Mouse (Mus musculus): ENCODE data around the gene Xrn1.
"Not testable (repeated sequence)": the region's sequence is repeated elsewhere in the genome, so short reads cannot be mapped to it uniquely, and the experiment has no call there.

Xrn1 gene

DNA sequence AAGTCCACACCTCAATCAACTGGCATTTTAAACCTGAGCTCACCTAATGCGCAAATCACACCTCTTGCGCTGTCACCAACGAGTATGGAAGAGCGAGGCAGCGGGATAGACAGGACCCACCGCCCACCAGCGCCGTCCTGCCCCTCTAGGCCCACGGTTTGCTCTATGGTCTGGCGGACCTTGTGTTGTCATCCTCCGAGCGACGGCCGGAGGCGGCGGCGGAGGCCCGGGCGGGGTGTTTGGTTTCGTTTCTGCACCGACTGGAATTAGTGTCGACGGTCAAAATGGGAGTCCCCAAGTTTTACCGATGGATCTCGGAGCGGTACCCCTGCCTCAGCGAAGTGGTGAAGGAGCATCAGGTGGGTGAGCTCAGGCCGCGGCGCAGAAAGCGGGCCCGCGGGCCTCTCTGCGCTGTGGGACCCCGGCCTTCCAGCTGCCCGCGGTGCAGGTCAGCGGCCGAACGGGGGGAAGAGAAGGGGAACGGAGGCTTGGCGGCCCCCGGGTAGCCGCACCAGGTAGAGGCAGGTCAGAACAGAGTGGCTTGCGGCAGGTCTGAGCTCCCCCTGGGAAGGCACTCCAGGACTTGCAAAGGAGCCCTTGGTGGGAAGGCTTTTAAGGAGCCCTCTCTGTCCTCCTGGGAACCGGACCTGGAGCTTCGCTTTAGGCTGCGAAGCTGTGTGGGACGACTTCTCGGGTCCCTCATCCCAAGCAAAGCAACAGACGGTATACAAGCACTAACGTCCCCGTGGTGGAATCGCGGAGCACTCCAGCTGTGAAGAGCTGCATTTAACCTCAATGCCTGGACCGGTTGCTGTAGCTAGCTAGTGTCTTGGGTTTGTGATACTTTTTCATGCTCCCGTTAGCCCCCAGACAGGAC lies at the start of gene Xrn1:
Xrn1 (plus strand) TSS at position 176 of the 877 bp plus-strand sequence.
- peak; percentile 96 for DNase-seq

GRCm38 (mm10) chr9:95932855-95933254 lies 21.7 kb upstream of the Xrn1 start:
- DNase-seq: no peak

- peak; percentile 11 for DNase-seq
These were observed 902 bp upstream of the Xrn1 start for GRCm38 (mm10) chr9:95953658-95954057.

GRCm38 (mm10) chr9:95954226-95954584 lies 355 bp upstream of the Xrn1 start:
- no peak for DNase-seq

DNA sequence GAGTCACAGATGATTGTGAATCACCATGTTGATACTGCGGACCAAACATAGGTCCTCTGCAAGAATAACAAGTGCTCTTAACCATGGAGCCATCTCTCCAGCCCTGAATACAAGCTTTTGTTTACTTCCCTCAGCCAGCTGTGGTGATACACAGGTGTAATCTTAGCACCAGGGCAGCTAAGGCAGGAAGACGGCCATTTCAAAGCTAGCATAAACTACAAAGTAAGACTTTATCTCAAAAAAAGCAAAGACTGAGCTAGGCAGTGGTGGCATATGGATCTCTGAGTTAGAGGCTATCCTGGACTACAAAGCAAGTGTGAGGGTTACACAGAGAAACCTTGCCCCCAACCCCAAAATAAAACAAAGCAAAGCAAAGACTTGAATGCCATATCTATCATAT lies 3.1 kb downstream of the Xrn1 start:
- DNase-seq: no peak

- no peak for DNase-seq
These were observed 3.6 kb downstream of the Xrn1 start for GRCm38 (mm10) chr9:95958041-95958730.

- not testable (repeated sequence) for DNase-seq
These were observed 4.2 kb downstream of the Xrn1 start for GRCm38 (mm10) chr9:95958731-95959105.

DNA sequence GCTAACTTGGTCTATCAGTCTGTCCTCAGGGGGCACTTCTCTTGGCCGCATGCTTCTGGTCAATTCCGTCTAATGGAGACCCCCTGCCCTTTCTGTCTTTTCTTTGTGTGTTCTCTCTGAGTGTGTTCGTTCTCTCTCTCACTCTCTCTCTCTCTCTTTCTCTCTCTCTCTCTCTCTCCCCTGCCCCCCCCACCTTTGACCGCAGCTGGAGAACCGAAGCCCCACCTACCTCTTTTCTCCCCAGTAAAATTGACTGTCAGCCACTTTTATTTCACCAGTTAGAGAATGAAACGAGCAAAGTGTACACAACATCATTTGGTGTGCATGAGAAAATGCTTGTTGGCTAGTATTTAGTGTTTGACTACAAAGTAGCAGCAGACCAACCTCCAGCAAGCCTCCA lies 4.7 kb downstream of the Xrn1 start:
- DNase-seq: no peak

GRCm38 (mm10) chr9:95959732-95960428 lies 5.3 kb downstream of the Xrn1 start:
- DNase-seq: no peak

DNA sequence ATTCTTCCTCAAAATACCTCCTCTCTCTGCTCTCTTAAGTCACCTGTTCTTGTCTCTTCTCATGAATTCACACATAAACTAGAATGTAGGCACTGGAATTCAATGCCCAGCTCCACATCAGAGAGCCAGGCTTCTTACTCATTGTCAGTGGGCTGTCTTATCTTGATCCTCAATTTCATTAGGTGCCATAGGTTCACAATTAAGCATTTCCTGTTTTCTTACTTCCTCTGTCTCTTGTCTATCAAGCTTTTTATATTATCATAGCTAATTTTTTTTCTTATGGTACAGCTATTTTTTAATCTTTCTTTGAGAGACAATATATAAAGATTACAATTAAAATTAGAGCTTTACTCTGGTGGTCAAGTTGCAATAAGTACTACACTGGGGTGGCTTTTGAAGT lies 6.5 kb downstream of the Xrn1 start:
- DNase-seq: no peak

DNA sequence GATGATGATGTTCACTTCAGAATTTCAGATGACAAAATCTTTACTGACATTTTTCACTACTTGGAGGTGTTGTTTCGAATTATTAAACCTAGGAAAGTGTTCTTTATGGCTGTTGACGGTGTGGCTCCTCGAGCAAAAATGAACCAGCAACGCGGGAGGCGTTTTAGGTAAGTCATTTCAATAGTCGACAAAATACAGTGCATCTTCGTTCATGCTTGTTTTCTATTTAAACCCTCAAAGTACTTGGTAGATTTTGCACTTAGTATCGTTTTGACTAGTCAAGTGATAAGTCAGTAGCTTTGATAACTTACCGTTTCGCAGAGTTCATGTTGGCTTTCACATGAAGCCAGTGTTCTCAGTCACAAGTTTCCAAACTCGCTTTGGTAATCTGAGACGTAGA lies 9.5 kb downstream of the Xrn1 start:
- DNase-seq: no peak

DNA sequence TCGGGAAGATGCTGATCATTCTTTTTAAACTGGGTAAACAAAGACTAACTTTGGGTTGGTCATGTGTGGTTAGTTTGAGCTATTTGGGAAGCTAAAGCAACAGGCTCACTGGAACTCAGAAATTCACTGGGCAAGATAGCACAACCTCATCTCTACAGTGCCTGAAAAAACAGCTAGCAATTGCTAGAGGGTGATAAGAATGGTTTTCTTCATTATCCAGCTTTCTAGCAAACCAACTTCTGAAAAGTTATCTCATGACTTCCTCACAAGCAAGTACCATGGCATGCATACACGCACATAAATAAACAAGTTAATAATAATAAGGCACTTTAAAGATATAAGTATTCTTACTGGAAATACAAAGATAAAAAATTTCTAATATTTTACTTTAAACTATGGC lies 23.7 kb downstream of the Xrn1 start:
- DNase-seq: no peak

DNA sequence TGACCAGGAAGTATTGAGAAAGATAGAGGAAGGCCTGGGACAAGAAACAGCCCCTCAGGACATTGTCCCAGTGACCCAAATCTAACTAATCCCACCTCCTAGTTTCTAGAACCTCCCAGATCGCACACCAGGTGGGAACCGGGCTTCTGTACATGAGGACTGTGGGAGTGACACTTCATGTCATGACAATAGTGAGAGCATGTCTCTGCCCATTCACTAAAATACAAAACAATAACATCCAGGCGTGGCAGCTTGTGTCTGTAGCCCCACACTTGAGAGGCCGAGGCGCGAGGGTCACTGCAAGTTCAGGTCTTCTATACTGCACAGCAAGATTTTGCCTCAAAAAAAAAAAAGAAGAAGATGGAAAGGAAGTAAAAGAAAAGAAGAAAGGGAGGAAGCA lies 25.3 kb downstream of the Xrn1 start:
- DNase-seq: no peak

GRCm38 (mm10) chr9:95992255-95992654 lies 37.7 kb downstream of the Xrn1 start:
- no peak for DNase-seq

- DNase-seq: no peak
These were observed 49.9 kb downstream of the Xrn1 start for GRCm38 (mm10) chr9:96004455-96004854.

DNA sequence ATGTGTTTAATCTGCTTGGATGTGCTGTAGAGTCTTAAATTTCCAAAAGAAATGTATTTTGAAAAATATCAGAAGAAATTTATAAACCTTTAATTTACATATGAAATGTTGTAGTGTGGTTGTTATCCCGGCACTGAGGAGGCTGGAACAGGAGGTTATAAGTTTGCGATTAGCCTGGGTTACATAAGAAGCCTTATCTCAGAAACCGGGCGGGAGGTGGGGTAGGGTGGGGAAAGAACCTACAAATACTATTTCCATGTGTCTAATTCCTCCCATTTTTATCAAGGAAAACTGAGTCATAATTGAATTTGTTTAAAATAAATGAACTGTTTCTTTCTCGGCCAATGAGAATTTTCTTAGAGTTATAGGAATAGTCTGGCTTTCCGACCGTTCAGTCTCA lies 56.1 kb downstream of the Xrn1 start:
- no peak for DNase-seq

- no peak for DNase-seq
These were observed 69.4 kb downstream of the Xrn1 start for GRCm38 (mm10) chr9:96023921-96024320.

DNA sequence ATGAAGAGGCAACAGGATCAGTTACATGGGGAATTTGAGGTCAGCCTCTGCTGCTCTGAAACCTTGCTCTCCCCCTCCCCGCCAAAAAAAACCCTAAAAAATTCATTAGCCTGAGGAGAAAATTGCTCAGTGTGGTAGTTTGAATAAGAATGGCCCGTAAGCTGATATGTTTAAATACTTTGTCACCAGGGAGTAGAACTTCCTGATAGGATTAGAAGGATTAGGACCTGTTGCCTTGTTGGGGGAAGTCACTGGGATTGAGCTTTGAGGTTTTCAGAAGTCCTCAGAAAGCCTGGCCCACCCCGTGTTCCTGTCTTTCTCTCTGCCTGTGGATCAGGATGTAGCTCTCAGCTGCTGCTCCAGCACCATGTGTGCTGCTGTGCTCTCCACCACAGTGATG lies 73.4 kb downstream of the Xrn1 start:
- DNase-seq: no peak

- peak; percentile 48 for DNase-seq
These were observed 74.3 kb downstream of the Xrn1 start for GRCm38 (mm10) chr9:96028818-96029217.

GRCm38 (mm10) chr9:96029886-96030285 lies 75.3 kb downstream of the Xrn1 start:
- DNase-seq: no peak

- no peak for DNase-seq
These were observed 81.0 kb downstream of the Xrn1 start for GRCm38 (mm10) chr9:96035371-96036086.

- no peak for DNase-seq
These were observed 89.7 kb downstream of the Xrn1 start for GRCm38 (mm10) chr9:96044214-96044613.

DNA sequence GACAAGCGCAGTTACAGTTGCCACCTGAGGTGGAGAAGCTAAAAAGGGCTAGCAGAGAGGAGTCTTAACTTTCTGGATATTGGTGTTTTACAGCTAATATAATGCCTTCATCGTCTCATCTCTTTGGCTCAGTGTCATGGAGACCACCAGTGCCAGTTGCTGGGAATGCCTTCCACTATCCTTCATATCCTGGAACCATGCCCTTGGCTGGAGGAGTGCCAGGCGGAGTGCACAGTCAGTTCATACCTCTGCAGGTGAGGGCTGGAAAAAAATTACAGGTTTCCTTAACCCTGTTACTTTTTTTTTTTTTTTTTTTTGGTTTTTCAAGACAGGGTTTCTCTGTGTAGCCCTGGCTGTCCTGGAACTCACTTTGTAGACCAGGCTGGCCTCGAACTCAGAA lies 96.9 kb downstream of the Xrn1 start:
- DNase-seq: no peak

All from retina, postnatal 1 day (tissue).